Mouse (Mus musculus): ENCODE data around the gene Sirt4.
"Not testable (repeated sequence)": the region's sequence is repeated elsewhere in the genome, so short reads cannot be mapped to it uniquely, and the experiment has no call there.

Gene Sirt4

GRCm38 (mm10) chr5:115465642-115466420 lies 18.7 kb downstream of the Sirt4 start, which contains the start of gene Pla2g1b:
TSS of gene Pla2g1b (plus strand) at chr5:115466262.
- peak; percentile 39 to 60 for DNase-seq

DNA sequence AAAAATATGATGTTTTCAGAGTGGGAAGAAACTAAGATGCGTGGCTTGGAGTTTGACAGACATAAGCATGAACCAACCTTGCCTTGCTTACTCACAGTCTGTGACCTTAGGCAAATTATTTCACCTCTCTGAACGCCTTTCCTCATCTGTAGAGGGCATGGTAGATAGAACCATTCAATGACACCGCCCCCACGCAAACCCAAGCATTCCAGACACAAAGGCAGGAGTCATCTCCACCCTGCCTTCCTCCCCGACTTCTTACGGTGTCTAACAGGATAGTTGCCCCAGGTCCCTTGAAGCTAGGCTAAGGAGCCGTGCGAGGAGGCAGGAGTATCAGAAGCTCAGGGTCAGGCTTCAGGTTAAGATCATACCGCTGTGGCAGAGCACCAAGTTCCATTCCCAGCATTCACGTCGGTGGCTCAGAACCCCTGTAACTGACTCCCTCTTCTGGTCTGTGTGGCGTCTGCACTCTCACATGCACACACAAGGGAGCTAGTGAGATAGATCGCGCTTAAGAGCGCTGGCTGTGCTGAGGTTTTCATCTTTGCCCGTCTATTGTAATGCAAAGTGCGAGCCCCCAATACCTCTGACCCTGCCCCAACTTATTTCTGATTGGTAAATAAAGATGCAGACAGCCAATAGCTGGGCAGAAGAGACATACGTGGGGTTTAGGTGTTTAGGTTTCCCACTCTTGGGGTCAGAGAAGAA lies 20.0 kb downstream of the Sirt4 start:
- no peak for DNase-seq

DNA sequence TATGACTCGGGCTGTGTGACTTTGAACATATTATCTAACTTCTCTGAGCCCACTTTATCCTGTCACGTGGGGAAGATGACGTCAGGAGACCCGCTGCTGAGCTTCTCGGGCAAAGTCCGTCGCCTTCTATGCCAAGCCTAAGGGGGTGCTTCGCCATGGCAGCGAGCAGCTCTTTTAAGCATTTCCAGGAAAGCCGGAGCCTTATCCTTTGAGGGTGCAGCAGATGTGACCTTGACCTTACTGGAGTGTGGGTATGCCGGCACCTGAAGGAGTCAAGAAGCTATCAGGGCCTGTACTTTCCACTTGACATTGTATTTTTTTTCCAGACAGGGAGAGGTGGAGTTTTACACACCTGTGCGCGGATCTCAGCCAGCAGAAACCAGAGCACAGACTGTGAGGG lies 25.6 kb downstream of the Sirt4 start:
- no peak for DNase-seq

GRCm38 (mm10) chr5:115455838-115456237 lies 28.7 kb downstream of the Sirt4 start:
- no peak for DNase-seq

DNA sequence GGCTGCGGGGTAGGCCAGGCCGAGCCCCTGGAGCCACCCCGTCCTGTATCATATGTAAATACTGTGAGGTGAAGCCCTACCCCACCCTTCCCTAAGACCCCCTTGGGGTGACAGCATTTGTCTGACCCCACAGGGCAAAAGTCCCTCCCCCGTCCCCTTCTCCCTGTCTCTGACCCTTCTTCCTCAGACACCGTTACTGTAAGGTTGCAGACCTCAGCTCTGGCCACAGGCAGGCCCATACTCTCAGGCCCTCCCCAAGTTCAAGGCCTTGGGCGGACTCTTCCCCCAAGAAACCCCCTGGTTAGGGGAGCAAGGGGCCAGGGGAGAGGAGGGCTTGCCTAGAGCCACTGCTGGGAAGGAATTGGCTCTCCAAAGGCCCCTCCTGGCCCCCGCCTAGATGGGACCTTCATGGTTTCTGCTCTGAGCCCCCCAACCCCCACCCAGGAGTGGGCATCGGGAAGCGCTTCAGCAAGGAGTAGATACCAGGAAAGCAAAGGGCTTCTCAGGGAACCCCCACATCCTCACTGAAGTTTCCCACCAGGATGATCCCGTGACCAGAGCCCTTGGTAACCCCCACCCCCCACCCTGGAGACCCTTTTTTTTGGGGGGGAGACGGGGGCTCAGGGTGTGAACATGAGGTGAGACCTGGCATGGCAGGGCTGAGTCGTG lies 30.0 kb downstream of the Sirt4 start:
- no peak for DNase-seq

DNA sequence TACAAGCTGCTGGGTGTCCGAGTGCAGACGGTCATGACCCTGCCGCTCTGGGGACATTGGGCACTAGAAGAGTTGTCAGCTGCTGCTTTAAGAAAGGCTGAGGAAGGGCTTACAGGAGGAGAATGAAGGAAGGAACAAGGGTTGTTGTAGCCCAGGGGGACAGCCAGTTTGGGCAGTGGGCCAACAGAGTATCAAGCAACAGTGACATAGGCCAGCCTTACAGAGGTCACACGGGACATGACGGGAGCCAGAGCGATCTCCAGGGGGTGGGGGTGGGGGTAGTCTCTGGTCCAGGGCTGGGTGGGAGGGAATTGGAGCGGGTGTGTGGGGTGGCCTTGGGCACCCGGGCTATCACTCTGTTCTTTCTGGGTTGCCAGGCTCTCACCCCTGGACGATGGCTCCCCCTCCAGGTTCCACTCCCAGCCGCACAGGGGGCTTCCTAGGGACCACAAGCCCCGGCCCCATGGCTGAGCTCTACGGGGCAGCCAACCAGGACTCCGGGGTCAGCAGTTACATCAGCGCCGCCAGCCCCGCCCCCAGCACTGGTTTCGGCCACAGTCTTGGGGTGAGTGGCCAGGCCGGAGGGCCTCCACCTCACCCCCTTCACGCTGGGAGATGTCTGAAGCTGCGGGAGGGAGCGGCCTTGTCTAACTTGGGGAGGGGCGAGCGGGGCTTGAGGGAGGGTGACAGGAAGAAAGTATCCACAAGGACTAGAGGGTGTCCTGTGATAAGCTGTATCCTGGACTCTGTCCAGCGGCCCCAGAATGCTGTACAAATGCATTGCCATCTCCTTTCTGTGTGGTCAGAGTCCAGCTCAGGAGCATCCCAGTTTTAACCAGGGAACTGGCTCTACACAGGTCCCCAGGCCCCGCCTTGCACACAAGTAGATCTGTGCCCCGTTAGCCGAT lies 33.9 kb downstream of the Sirt4 start:
- DNase-seq = no peak

DNA sequence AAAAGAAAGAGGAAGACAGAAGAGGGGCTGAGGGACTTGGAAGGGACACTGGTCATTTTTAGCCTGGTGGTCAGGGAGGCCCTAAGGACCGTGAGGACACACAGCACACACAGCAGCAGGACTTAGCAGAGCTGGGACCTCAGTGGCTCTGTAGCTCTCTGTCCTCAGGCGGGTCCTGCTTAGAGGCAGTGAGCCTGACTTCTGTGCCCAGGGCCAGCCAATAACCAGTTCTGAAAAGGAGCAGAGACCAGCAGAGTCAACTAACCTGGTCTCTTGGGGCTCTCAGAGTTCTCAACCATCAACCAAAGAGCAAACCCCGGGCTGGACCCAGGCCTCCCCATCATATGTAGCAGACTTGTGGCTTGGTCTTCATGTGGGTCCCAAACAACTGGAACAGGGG lies 35.3 kb downstream of the Sirt4 start:
- DNase-seq = no peak

DNA sequence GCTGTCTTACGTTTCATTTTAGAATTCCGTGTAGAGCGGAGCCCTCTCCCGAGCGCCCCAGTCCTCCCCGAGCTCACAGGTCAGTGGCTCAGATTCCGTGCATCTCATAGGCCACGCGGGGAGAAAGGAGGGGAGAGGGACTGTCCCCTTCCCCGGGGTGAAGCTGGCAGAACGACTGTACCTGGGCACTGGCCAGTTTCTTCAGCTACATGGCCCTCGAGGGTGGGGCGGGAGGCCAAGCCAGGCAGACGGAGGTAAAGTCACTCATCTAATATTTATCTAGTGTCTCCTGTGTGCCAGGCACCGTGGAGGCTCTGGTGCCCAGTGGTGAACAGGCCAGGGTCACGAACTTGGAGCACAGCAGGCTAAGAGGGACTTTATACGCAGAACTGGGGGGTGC lies 37.4 kb downstream of the Sirt4 start:
- peak in 1 of 2 experiments; percentile 63 for DNase-seq

DNA sequence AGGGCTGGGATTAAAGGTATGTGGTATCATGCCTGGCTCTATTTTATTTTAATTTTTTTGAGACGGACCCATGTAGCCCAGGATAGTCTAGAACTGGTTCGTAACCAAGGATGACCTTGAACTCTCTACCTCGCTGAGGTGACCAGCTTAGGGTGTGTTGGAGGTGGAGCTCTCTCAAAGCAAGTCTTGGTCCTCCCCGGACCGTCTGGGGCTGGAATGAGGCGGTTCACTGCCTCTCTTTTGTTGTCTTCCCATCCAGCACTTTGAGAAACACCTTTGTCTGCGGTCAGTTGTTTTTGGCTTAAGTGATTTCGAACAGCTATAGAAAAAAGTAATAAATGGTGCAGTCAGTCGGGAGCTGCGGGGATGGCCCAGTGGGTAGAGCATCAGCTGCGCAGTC lies 40.4 kb downstream of the Sirt4 start:
- DNase-seq = no peak

DNA sequence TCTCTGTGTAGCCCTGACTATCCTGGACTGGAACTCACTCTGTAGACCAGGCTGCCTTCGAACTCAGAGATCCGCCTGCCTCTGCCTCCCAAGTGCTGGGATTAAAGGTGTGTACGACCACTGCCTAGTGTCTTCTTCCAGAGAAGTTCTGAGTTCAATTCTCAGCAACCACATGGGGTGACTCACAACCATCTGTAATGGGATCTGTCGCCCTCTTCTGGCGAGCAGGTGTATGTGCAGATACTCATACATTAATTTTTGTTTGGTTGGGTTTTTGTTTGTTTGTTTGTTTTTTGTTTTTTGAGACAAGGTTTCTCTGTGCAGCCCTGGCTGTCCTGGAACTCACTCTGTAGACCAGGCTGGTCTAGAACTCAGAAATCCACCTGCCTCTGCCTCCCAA lies 41.9 kb downstream of the Sirt4 start:
- not testable (repeated sequence) for DNase-seq

DNA sequence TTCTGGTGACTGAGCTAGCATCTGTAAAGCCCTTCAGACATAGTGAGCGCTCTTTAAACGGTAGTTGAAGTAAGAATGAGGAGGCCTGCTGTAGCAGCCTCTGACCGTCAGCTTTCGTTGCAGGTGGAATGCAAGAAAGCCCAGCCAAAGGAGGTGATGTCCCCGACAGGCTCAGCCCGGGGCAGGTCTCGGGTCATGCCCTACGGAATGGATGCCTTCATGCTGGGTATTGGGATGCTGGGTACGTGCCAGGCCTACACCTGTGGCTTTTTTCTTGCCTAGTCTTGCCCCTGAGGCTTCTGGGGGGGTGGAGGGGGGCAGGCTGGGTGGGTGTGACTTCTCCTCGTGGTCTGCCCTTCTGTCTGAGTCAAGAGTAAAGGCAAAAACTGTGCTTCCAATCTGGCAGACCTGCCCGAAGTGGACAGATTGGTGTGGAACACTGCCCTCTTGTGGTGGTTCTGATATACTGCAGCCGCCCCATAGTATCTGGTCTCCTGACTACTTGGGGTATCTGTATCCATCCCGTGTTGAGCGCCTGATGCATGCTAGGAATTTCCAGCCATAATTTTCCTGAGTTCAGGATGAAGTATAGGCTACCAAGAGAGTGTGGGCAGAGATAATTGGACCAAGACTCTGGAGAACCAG lies 43.2 kb downstream of the Sirt4 start:
- peak; percentile 67 to 80 for DNase-seq

- no peak for DNase-seq
Measured at GRCm38 (mm10) chr5:115438667-115439066, 45.9 kb downstream of the Sirt4 start.

DNA sequence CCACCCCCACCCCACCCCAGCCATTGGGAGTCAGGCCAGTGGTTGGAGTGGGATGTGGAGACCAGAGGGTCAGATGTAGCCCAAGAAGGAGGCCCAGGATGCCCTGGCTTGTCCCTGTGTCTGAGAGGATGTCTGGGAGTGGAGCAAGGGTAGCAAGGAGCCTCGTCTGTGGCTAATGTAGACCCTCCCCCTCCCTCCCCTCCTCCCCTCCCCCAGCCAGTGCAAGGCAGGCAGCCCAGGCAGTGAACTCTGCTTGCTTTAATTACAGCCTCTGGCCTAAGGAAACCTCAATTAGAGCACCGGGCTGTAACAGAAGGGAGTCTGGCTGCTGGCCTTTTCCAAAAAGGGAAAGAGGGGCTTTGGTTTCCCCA lies 46.6 kb downstream of the Sirt4 start:
- DNase-seq = no peak

DNA sequence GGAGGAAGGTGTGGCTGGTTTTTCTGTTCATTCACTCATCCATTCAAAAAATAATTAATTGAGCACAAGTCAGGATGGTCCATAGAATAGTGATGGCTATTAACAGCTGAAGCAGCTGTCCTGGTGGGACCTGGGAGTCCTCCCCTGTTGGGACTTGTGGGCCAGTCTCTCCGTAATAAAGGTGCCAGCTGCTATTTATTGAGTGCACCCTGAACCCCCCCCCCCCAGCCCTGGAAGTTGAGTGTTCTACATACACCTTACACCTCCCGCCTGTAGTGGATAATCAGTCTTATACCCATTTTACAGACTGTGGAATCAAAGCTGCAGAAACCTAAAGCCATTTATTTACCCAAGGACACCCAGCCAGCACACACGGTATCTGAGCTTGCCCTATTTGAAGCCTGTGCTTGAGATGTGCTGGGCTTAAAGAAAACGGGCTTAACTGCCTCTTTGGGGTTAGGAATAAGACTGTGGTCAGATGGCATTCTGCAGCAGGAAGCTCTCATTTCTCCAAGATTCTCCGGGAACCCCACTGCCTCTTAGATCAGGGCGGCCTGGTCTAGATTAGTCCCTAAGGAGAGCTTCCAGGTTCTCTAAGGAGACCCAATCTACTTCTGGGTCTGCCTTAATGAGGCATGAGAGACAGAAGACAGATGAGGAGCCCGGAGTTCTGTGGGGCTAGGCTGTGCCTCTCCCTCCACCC lies 47.1 kb downstream of the Sirt4 start:
- DNase-seq = no peak

GRCm38 (mm10) chr5:115436421-115437124 lies 48.0 kb downstream of the Sirt4 start:
- DNase-seq = peak; percentile 60 to 84

- no peak for DNase-seq
Measured at GRCm38 (mm10) chr5:115435755-115436379, 48.7 kb downstream of the Sirt4 start.

DNA sequence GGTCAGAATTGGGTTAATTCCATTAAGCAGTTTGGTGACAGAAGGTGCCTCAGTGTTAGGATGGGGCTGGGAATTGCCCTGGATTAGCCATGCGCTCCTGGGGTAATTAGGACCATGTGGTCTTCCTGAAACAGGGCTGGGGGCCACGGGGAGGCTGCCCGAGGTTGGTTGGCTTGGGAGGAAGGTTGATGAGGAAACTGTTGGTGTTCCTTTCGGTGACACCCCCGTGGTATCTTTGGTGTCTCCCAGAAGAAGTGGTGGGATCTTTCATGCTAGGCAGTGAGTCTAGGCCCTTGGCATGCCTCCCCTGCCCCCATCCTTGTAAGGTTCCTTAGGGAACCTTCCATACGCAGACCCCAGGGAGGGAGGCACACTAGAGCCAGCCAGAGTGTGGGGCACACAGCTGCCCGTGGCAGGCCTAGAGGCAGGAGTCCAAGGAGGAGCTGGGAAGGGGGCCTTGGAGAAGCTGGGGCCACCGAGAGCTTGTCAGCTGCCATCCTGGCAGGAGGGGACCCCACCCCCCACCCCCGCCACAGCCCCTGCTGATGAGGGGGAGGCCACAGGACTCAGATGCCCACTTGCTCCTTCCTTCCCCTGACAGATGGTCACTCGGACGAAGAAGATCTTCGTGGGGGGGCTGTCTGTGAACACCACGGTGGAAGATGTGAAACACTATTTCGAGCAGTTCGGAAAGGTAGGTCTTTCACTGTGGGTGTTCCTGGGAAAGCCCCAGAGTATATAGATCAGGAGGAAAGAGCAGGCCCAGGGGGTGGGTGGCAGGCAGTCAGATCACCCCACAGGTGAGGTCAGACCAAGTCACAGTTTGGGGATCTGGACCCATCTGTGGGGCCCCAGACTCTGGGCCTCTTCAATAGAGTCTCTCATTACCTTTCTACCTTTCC lies 49.4 kb downstream of the Sirt4 start:
- DNase-seq = no peak

DNA sequence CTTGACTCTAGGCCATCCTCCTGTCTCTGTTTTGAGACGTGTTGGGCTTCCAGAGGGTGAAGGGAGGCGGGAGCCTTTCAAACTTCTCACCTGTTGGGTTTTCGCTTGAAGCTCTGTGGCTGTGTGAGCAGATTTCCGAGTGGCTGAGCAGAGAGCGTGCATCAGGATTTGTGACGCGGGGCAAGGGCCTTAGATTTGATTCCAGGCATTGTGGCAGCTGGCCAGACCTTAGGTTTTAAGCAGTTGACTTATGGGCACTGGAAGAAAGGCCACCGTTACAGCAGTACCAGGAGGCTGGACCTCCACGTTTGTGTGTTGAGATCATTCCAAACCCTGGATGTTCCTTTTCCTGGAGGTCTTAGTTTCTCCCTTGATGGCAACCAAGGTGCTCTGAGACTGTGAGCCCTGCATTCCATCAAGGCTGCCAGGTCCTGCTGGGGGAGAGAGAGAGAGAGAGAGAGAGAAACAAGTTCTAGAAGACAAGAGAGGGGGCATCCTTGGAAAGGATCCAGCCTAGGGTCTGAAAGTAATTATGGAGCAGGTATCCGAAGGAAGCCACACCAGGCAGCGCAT lies 50.2 kb downstream of the Sirt4 start:
- no peak for DNase-seq

DNA sequence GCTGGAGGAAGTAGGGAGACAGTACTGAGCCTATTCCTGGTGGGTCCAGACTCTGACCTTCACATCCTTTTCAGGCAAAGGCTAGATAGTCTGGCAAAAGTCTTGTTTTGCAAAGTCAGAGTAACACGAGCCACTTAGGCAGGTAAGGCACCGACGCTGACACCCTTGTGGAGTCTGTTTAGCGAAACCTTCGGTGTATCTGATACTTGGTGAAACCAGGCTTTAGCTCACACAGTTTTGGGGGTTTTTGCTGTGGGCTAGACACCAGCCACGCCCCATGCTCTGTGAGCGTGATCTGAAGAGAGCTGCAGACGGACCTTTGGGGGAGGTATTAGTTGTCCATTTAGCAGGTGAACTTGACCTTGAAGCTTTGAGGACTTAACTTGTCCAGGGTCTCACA lies 51.3 kb downstream of the Sirt4 start:
- DNase-seq = no peak
